15 mouse cellular contexts compared by ENCODE assay signal in genomic region chr15:8865089-8865933, GRCm38 (mm10).
DNase-seq lines count a peak whose midpoint lies in the region; ATAC-seq lines count a peak whose summit lies in the region.
"Had no signal": no experiment of that assay in that cellular context is flagged by ENCODE, and none has a peak within 500 bp of the region (broad histone marks: within the 10 kb centered on the region; RNA-seq: fewer than 3 reads in every experiment).

No protein-coding gene starts in this region.

- no peak overlapping the region for H3K4me3 ChIP-seq in forebrain, embryonic 12.5 days (replicated peaks)
- no peak overlapping the region for H3K4me3 ChIP-seq in hindbrain, embryonic 16.5 days (ENCODE audit: low read length)
- H3K4me3 ChIP-seq in neural tube, embryonic 14.5 days (ENCODE audit: low read depth, low read length), result no peak overlapping the region
- H3K4me3 ChIP-seq: limb, embryonic 12.5 days; stomach, embryonic 15.5 days had no signal

- 28% methylated on average over 8 of the region's 8 CpGs for WGBS in forebrain, embryonic 12.5 days
- 47% methylated on average over 8 of the region's 8 CpGs for WGBS in hindbrain, embryonic 16.5 days
- WGBS in neural tube, embryonic 14.5 days, result 35% methylated on average over 8 of the region's 8 CpGs

- no peak overlapping the region for H3K9ac ChIP-seq in forebrain, embryonic 12.5 days
- no peak overlapping the region for H3K9ac ChIP-seq in hindbrain, embryonic 16.5 days (ENCODE audit: low read depth, low read length)
- no peak overlapping the region for H3K9ac ChIP-seq in neural tube, embryonic 14.5 days (replicated peaks; ENCODE audit: low read depth, low read length)
- H3K9ac ChIP-seq: limb, embryonic 12.5 days; stomach, embryonic 15.5 days had no signal

- ATAC-seq in forebrain, embryonic 12.5 days (ENCODE audit: low FRiP score), result peak; percentile 91
- peak; percentile 85 for ATAC-seq in hindbrain, embryonic 16.5 days
- peak; percentile 70 for ATAC-seq in neural tube, embryonic 14.5 days (ENCODE audit: low read depth)
- ATAC-seq in granulocyte monocyte progenitor cell, adult 5-6 weeks (replicated peaks; ENCODE audit: poor library complexity, severe bottlenecking), result no peak

- H3K36me3 ChIP-seq in forebrain, embryonic 12.5 days (replicated peaks), result no peaks in the 10 kb centered on the region
- no peaks in the 10 kb centered on the region for H3K36me3 ChIP-seq in hindbrain, embryonic 16.5 days (ENCODE audit: control insufficient read depth, insufficient read depth, low read length)
- H3K36me3 ChIP-seq in neural tube, embryonic 14.5 days (ENCODE audit: control insufficient read depth, insufficient read depth, low read length), result no peaks in the 10 kb centered on the region
- H3K36me3 ChIP-seq: limb, embryonic 12.5 days; stomach, embryonic 15.5 days had no signal

- no peaks in the 10 kb centered on the region for H3K27me3 ChIP-seq in forebrain, embryonic 12.5 days
- no peaks in the 10 kb centered on the region for H3K27me3 ChIP-seq in hindbrain, embryonic 16.5 days (replicated peaks; ENCODE audit: control insufficient read depth, insufficient read depth, low read length)
- H3K27me3 ChIP-seq in neural tube, embryonic 14.5 days (ENCODE audit: control insufficient read depth, insufficient read depth, low read length), result no peaks in the 10 kb centered on the region
- H3K27me3 ChIP-seq: limb, embryonic 12.5 days; stomach, embryonic 15.5 days had no signal

- no peak overlapping the region for H3K4me2 ChIP-seq in forebrain, embryonic 12.5 days
- H3K4me2 ChIP-seq in hindbrain, embryonic 16.5 days (ENCODE audit: low read length), result no peak overlapping the region
- H3K4me2 ChIP-seq in neural tube, embryonic 14.5 days (ENCODE audit: low read depth, low read length), result no peak overlapping the region
- H3K4me2 ChIP-seq: limb, embryonic 12.5 days; stomach, embryonic 15.5 days had no signal

- peak overlapping the region; percentile 88 for H3K27ac ChIP-seq in forebrain, embryonic 12.5 days
- H3K27ac ChIP-seq in hindbrain, embryonic 16.5 days (ENCODE audit: low read depth, low read length), result peak overlapping the region; percentile 56
- H3K27ac ChIP-seq in neural tube, embryonic 14.5 days (ENCODE audit: low read depth, low read length), result no peak overlapping the region
- H3K27ac ChIP-seq: limb, embryonic 12.5 days; stomach, embryonic 15.5 days had no signal

- peak; percentile 12 to 29 for DNase-seq in layer of hippocampus, postnatal 10 days (ENCODE audit: low spot score in 2 of 2)
- DNase-seq in layer of hippocampus, adult 9-10 months (ENCODE audit: low spot score), result no peak
- no peak for DNase-seq in urinary bladder, adult 18-20 months (ENCODE audit: low spot score in 2 of 2)
- DNase-seq: adrenal gland, adult 2 months; heart, adult 18-20 months; heart, postnatal 14 days; kidney, adult 18-20 months; lung, adult 2 months; thymus, postnatal 4 days had no signal

- H3K9me3 ChIP-seq in forebrain, embryonic 12.5 days, result no peaks in the 10 kb centered on the region
- H3K9me3 ChIP-seq in hindbrain, embryonic 16.5 days (ENCODE audit: control insufficient read depth, low read length), result no peaks in the 10 kb centered on the region
- no peaks in the 10 kb centered on the region for H3K9me3 ChIP-seq in neural tube, embryonic 14.5 days (ENCODE audit: control insufficient read depth, low read length)
- H3K9me3 ChIP-seq: limb, embryonic 12.5 days; stomach, embryonic 15.5 days had no signal

- H3K4me1 ChIP-seq in forebrain, embryonic 12.5 days, result peaks cover 21% of the 10 kb centered on the region
- no peaks in the 10 kb centered on the region for H3K4me1 ChIP-seq in hindbrain, embryonic 16.5 days (ENCODE audit: control insufficient read depth, insufficient read depth, low read depth, low read length)
- no peaks in the 10 kb centered on the region for H3K4me1 ChIP-seq in neural tube, embryonic 14.5 days (ENCODE audit: control insufficient read depth, insufficient read depth, low read length)
- H3K4me1 ChIP-seq: limb, embryonic 12.5 days; stomach, embryonic 15.5 days had no signal

Comparison
In these comparisons a context has a peak if more than half of its experiments do, and no peak if none do; other contexts are left out.
1. DNase-seq: peak in layer of hippocampus, postnatal 10 days (2 of 2); none in layer of hippocampus, adult 9-10 months (single experiment) and urinary bladder, adult 18-20 months (0 of 2).